Mouse (Mus musculus): Measurements from ENCODE around the gene Car10. TPM values are rescaled to one million over a fixed set of nuclear protein-coding genes. Genes with fewer than 3 reads are reported as not detected.
"Not testable (repeated sequence)": the region's sequence is repeated elsewhere in the genome, so short reads cannot be mapped to it uniquely, and the experiment has no call there.

Gene Car10
- polyA plus RNA-seq, 1 experiment from 2014 or later, result 4.9 TPM

- Histone ChIP-seq H3K27ac (no peak overlapping the region), H3K4me3 (no peak overlapping the region), H3K9me3 (no peaks in the 10 kb centered on the region), H3K36me3 (no peaks in the 10 kb centered on the region), H3K4me1 (replicated peaks) (no peaks in the 10 kb centered on the region), H3K27me3 (ENCODE audit: insufficient read depth, poor library complexity, severe bottlenecking) (no peaks in the 10 kb centered on the region)
- no peak for DNase-seq (ENCODE audit: low spot score)
These were observed 266.3 kb downstream of the Car10 start for GRCm38 (mm10) chr11:93364171-93364570.

- Histone ChIP-seq H3K36me3 (no peaks in the 10 kb centered on the region), H3K27ac (no peak overlapping the region), H3K27me3 (ENCODE audit: insufficient read depth, poor library complexity, severe bottlenecking) (no peaks in the 10 kb centered on the region), H3K4me3 (no peak overlapping the region), H3K9me3 (no peaks in the 10 kb centered on the region), H3K4me1 (replicated peaks) (no peaks in the 10 kb centered on the region)
- WGBS, result 70% methylated on average over 4 of the region's 4 CpGs
- DNase-seq (ENCODE audit: low spot score), result no peak
These were observed 269.4 kb downstream of the Car10 start for GRCm38 (mm10) chr11:93367244-93367643.

- Histone ChIP-seq H3K36me3 (no peaks in the 10 kb centered on the region), H3K27ac (no peak overlapping the region), H3K4me3 (no peak overlapping the region), H3K9me3 (no peaks in the 10 kb centered on the region), H3K27me3 (ENCODE audit: insufficient read depth, poor library complexity, severe bottlenecking) (no peaks in the 10 kb centered on the region), H3K4me1 (replicated peaks) (no peaks in the 10 kb centered on the region)
- 64% methylated on average over 5 of the region's 5 CpGs for WGBS
- no peak for DNase-seq (ENCODE audit: low spot score)
These were observed 269.9 kb downstream of the Car10 start for GRCm38 (mm10) chr11:93367740-93368139.

- Histone ChIP-seq H3K9me3 (no peaks in the 10 kb centered on the region), H3K36me3 (no peaks in the 10 kb centered on the region), H3K4me3 (no peak overlapping the region), H3K4me1 (replicated peaks) (no peaks in the 10 kb centered on the region), H3K27me3 (ENCODE audit: insufficient read depth, poor library complexity, severe bottlenecking) (no peaks in the 10 kb centered on the region), H3K27ac (no peak overlapping the region)
- DNase-seq (ENCODE audit: low spot score), result no peak
- 90% methylated on average over 4 of the region's 4 CpGs for WGBS
These were observed 276.0 kb downstream of the Car10 start for GRCm38 (mm10) chr11:93373697-93374354.

GRCm38 (mm10) chr11:93391159-93391558 lies 293.3 kb downstream of the Car10 start:
- DNase-seq (ENCODE audit: low spot score), result no peak
- no peaks in the 10 kb centered on the region for H3K36me3 ChIP-seq
- no peaks in the 10 kb centered on the region for H3K9me3 ChIP-seq
- 85% methylated on average over 4 of the region's 4 CpGs for WGBS
- H3K4me3 ChIP-seq, result no peak overlapping the region
- H3K4me1 ChIP-seq (replicated peaks), result no peaks in the 10 kb centered on the region
- H3K27ac ChIP-seq, result no peak overlapping the region
- H3K27me3 ChIP-seq (ENCODE audit: insufficient read depth, poor library complexity, severe bottlenecking), result no peaks in the 10 kb centered on the region

GRCm38 (mm10) chr11:93393371-93393770 lies 295.5 kb downstream of the Car10 start:
- DNase-seq (ENCODE audit: low spot score); H3K36me3 ChIP-seq: not testable (repeated sequence)

GRCm38 (mm10) chr11:93396356-93396755 lies 298.5 kb downstream of the Car10 start:
- no peak for DNase-seq (ENCODE audit: low spot score)
- no peaks in the 10 kb centered on the region for H3K9me3 ChIP-seq
- no peak overlapping the region for H3K4me3 ChIP-seq
- no peaks in the 10 kb centered on the region for H3K27me3 ChIP-seq (ENCODE audit: insufficient read depth, poor library complexity, severe bottlenecking)
- WGBS, result 92% methylated on average over 2 of the region's 2 CpGs
- no peak overlapping the region for H3K27ac ChIP-seq
- H3K4me1 ChIP-seq (replicated peaks), result no peaks in the 10 kb centered on the region
- H3K36me3 ChIP-seq, result no peaks in the 10 kb centered on the region

More at GRCm38 (mm10) chr11:93393371-93393770, 295.5 kb downstream of the Car10 start:
- H3K4me3 ChIP-seq; H3K27me3 ChIP-seq (ENCODE audit: insufficient read depth, poor library complexity, severe bottlenecking); H3K27ac ChIP-seq; H3K9me3 ChIP-seq; H3K4me1 ChIP-seq (replicated peaks): not testable (repeated sequence)

- H3K9me3 ChIP-seq; H3K36me3 ChIP-seq; H3K4me3 ChIP-seq; H3K4me1 ChIP-seq (replicated peaks); DNase-seq (ENCODE audit: low spot score); H3K27ac ChIP-seq; H3K27me3 ChIP-seq (ENCODE audit: insufficient read depth, poor library complexity, severe bottlenecking): not testable (repeated sequence)
- WGBS, result 90% methylated on average over 1 of the region's 1 CpGs
These were observed 303.3 kb downstream of the Car10 start for GRCm38 (mm10) chr11:93401167-93401566.

- Histone ChIP-seq H3K9me3 (no peaks in the 10 kb centered on the region), H3K27ac (no peak overlapping the region), H3K4me1 (replicated peaks) (peaks cover 6% of the 10 kb centered on the region; the same call in 1 of the 2 replicates), H3K4me3 (no peak overlapping the region), H3K36me3 (no peaks in the 10 kb centered on the region), H3K27me3 (ENCODE audit: insufficient read depth, poor library complexity, severe bottlenecking) (no peaks in the 10 kb centered on the region)
- WGBS, result 89% methylated on average over 5 of the region's 5 CpGs
- no peak for DNase-seq (ENCODE audit: low spot score)
These were observed 310.2 kb downstream of the Car10 start for GRCm38 (mm10) chr11:93407981-93408380.

- no peak for DNase-seq (ENCODE audit: low spot score)
- Histone ChIP-seq H3K36me3 (no peaks in the 10 kb centered on the region), H3K27ac (no peak overlapping the region), H3K4me3 (no peak overlapping the region), H3K4me1 (replicated peaks) (peaks cover 2% of the 10 kb centered on the region; the same call in 1 of the 2 replicates), H3K9me3 (no peaks in the 10 kb centered on the region), H3K27me3 (ENCODE audit: insufficient read depth, poor library complexity, severe bottlenecking) (no peaks in the 10 kb centered on the region)
- 92% methylated on average over 5 of the region's 5 CpGs for whole genome bisulfite sequencing
These were observed 333.7 kb downstream of the Car10 start for GRCm38 (mm10) chr11:93431482-93431881.

- H3K27me3 ChIP-seq (ENCODE audit: insufficient read depth, poor library complexity, severe bottlenecking), result no peaks in the 10 kb centered on the region
- H3K36me3 ChIP-seq, result no peaks in the 10 kb centered on the region
- 76% methylated on average over 4 of the region's 4 CpGs for WGBS
- H3K9me3 ChIP-seq, result no peaks in the 10 kb centered on the region
- H3K27ac ChIP-seq, result no peak overlapping the region
- H3K4me1 ChIP-seq (replicated peaks), result peaks cover 25% of the 10 kb centered on the region
- no peak overlapping the region for H3K4me3 ChIP-seq
- no peak for DNase-seq (ENCODE audit: low spot score)
These were observed 337.4 kb downstream of the Car10 start for GRCm38 (mm10) chr11:93434997-93435915.

- Histone ChIP-seq H3K36me3 (no peaks in the 10 kb centered on the region), H3K27me3 (ENCODE audit: insufficient read depth, poor library complexity, severe bottlenecking) (no peaks in the 10 kb centered on the region), H3K4me1 (replicated peaks) (peaks cover 25% of the 10 kb centered on the region), H3K27ac (no peak overlapping the region), H3K9me3 (no peaks in the 10 kb centered on the region), H3K4me3 (no peak overlapping the region)
- no peak for DNase-seq (ENCODE audit: low spot score)
- WGBS, result 46% methylated on average over 2 of the region's 2 CpGs
These were observed 339.1 kb downstream of the Car10 start for GRCm38 (mm10) chr11:93436892-93437291.

- Histone ChIP-seq H3K9me3 (no peaks in the 10 kb centered on the region), H3K36me3 (no peaks in the 10 kb centered on the region), H3K27me3 (ENCODE audit: insufficient read depth, poor library complexity, severe bottlenecking) (no peaks in the 10 kb centered on the region), H3K27ac (no peak overlapping the region), H3K4me3 (no peak overlapping the region), H3K4me1 (replicated peaks) (peaks cover 25% of the 10 kb centered on the region)
- DNase-seq (ENCODE audit: low spot score), result no peak
- WGBS, result 91% methylated on average over 1 of the region's 1 CpGs
These were observed 342.6 kb downstream of the Car10 start for GRCm38 (mm10) chr11:93440466-93440865.

All from hindbrain, embryonic 10.5 days (tissue).